Mouse (Mus musculus) Muller cell, postnatal 12 days (primary cell): Measurements from ENCODE around the gene Nfasc.

Experiments
- DNase-seq: peaks from one replicate; pipeline ENCODE4 v3.0.0-alpha.2; 2015; ENCODE audit errors: inconsistent ontology term

Nfasc gene

DNA sequence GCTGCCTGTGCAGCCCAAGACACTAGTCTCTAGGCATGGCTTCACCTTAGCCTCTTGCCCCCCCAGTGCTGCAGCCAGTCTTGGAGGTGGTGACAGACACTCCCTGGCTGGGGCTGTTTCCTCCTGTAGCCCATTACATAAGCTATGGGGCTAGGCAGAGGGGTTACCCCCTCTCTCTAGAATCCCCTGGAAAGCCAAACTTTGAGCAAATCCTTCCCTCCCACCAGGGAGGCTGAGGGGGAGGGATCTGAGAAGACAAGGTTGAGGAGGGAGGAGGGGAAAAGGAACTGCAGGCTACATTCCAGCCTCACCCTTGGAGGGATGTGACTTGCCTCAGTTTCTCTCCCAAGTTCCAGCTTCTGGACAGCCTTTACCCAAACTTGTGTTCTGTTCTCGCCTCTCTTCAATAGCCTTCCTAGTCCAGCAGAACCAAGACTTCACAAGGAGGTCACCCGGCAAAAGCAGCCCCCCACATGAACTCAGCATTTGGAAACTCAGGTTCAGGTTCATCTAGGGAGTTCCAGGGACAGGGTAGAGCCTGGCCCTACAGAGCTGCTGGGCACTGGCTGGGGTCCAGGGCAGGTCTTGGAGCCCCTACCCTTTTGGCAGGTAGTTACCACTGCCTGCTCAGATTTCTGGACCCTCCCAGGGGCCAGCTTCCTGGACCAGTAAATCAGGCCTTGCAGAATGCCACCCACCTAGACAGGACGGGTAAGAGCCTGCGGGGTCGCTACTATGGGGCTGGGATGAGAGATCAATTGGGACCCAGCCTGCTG lies 199.6 kb downstream of the Nfasc start:
- no peak for DNase-seq

DNA sequence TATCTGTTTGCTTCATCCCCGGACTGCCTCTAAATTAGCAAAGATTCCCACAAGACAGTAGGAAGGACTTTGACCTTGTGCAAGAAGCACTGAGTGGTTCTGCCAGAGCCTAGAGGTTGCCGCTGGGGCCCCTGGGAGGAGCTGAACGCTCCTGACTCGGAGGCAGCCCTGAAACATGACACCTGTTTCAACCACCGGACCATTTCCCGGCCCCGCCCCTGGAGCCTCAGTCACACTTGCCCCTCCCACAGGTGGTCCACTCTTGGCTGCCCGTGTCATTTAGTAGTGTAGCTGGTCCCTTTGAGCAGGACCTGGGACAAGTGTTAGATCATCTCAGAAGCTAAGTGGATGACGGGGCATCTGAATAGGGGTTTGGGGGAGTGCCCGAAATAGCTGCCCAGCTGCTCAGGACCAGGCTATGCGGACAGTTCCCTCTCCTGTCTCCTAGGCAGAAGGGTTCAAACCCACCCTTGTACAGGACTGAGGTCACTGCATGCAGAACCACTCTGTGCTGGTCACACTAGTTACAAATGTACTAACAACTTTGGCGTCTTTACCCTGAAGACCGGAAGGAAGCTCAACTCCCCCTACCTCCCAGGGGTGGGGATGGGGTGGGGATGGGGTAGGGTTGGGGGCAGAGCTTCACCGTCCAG lies 200.3 kb downstream of the Nfasc start:
- DNase-seq: no peak

DNA sequence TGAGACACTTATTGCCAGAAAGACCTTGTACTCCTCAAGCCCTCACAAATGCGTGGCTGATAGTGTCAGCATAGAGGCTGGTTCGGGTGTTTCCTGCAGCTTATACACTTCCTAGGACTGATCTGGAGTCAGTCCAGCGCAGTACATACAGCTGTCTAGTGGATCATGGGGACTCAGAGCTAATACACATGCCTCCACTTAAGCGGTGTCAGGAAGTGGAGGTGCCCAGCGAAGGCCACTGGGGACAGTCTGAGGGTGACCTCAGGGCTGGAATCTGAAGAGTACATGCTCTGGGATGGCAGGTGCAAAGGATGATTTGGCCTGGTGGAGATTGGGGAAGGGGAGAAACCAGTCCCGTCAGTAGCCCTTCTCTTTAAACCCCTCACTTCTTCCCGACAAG lies 200.9 kb downstream of the Nfasc start:
- no peak for DNase-seq

DNA sequence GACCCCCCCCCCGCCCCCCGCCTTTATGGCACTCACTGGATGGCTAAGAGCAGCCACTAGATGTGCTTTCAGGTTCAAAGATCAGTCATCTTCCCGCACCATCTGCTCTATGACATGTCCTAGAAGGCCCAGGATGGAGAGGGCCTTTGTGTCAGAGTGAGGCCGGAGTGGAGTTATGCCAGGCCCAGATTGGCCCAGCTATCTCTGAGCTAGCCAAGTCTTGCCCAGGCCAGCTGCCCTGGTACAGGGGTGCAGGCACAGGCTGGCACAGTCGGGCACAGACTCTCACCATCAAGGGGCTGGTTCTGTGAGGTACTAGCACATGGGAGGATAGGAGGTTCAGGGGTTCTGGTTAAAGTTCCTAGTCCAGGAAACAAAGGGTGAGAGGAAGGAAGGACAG lies 203.9 kb downstream of the Nfasc start:
- no peak for DNase-seq

DNA sequence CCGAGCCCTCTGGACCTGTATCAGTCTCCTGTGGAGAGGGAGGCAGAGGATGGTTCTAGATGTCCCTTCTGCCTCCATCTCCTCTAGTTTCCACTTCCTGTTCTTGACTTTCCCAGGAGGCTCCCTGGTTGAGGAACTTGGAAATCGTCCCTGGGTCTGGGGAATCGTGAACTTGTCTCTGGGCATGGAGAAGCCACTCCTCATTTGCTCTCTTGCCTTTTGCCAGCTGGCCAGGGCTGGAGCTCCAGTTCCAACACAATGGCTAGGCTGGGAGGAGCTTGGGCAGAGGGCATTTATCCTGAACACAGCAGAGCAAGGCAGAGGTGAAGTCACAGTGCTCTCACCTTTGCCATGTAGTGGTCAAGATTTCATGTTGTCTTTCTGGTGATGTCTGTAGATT lies 205.2 kb downstream of the Nfasc start:
- no peak for DNase-seq

DNA sequence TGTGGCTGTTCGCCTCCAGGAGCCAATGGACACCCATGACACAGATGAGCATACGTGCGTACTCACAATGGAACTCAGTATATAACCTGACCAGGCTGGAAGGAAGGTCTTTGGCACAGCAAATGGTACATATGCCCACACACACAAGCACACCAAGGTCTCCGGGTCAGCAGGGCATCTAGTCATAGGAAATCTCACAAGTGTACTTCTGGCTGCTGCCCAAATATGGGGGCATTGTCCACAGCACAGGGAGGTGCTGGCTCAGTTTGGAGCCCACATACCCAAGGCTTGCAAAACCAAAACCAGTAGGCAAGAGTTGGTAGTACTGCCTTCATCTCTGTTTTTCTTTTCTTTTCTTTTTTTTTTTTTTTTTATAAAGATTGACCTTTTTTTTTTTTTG lies 206.1 kb downstream of the Nfasc start:
- no peak for DNase-seq

DNA sequence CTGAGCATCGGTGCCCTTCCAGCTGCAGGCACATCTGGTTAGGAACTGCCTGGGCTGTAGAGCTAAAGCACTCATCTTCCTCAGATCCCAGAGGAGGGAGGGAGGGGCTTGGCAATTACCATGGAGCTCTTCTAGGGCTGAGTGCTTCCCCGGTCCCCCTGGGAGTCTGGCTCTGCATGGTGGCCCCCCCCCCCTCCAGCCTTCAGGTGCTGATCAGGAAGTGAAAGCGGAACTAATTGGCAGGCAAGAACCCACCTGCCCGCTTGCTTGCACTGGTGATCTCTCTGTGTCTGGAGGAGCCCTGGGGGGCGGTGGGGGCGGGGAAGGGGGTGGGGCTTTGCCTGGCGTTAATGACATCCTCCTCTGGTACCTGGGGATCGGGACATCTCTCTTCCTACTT lies 207.8 kb downstream of the Nfasc start:
- no peak for DNase-seq

DNA sequence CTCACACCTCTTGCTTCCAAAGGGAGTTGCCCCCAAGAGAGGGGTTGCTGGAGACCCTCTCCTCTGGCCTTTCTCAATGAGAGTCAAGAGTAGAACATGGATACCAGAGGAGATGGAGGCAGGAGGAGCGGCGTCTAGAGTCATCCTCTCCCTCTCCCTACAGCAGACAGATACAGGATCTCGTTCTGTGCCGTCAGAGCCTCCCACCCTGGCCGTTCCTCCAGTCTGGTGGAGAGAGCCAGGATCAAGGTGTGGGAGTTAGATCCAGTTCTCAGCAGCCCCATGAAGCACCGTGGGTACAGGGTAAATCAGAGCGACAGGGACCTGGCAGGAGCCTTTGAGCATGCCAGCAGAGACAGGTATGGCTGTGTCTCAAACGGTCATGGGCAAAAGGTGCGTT lies 209.1 kb downstream of the Nfasc start:
- no peak for DNase-seq

DNA sequence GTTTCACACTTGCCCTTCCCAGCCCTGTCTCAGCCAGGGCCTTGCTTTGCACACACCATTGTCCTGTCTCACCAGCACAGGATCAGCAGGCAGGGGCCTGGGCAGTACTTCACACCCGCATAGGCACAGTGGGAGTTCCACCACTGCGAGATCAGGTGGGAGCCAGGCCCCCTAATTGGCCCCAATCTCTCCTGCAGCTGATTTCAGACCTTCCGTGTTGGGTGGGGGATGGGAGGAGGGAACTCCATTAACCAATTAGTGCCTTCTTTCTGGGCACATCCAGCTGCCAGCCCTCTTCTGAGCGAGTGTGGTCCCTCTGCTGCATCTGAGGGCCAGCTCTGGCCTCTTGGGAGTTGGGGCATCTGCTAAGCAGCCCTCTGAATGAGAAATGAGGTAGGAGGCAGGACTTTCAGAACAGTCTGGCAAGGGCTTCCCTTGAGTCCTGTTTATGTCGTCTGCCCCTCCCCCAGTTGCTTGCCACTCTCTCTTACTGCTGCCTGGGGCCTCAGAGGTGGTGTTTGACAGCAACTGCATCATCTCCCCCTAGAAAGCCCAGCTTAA lies 210.9 kb downstream of the Nfasc start:
- DNase-seq: no peak

DNA sequence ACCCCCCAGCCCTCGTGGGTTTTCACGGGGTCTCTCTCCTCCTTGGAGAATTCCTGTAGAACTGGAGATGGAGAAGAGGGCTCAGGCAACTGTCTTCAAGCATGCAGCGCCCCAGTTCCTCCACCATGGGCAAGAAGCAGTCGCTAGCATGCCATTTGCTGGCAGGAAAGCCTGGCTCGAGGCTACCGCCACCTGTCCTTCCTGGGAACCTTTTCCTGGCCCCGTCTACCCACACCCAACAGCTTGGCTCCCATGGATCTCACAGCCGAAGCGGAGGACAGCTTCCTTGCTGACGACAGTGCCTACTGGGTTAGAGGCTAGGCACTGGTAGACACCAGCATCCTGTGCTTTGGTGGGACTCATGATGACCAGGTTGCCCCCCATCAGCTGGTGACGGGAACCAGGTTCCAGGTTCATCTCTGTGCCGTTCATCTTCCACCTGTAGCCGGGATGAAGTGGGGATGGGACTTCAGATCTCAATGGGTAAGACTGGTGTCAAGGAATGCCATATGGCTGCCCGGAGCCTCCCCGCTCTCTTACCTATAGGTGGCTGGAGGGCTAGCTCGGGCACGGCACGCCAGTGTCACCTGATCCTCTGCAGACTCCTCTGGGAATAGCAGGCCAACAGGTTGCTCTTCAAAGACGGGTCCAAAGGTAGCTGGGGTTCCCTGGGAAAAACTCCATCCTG lies 212.8 kb downstream of the Nfasc start:
- no peak for DNase-seq

DNA sequence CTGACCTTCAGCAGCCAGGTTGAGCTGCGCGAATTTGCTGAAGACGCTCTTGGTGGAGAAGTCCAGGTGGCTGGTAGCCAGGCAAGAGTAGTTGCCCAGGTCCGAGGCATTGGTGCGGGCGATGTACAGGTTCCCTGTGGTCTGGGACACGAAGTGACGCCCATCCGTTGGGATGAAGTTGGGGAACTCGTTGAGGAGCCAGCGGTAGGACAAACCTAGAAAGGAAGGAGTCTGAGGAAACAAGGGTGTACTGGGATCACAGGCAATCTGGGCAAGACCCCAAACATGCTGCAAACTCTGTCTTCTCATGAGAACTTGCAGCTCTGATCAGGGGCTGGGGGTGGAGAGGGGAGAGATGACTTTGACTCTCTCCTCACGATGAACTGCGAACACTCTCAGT lies 213.5 kb downstream of the Nfasc start:
- DNase-seq: no peak

DNA sequence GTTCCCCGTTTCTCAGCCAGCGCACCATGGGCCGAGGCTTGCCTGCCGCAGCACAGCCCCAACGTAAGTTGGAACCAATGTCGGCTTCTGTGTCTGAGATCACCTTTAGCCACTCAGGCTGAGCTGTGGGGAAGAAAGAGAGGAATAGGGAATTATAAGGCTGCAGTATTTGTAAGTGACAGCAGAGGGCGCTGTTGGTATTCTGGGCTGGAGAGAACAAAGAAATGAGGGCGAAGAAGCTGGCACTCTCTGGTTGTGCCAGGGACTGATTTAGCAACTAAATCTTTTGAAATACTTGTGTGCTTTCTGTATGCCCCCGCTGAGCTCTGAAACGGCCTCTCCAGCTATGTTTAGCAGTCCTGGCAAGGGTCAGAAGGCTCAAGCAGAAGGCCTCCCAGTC lies 215.8 kb downstream of the Nfasc start:
- peak; percentile 54 for DNase-seq

DNA sequence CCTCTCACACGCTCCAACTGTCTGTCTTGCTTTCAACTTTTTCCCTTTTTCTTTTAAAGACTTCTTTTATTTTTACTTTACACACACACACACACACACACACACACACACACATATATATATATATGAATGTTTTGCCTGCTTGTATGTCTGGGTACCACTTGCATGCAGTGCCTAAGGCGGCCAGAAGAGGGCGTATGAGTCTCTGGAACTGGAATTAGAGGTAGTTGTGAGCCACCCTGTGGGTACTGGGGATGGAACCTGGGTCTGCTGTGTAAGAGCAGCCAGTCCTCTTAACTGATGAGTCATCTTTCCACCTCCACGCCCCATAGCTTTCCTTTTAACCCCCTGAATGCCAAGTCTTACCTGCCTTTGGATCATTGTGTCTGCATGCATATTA lies 217.7 kb downstream of the Nfasc start:
- no peak for DNase-seq

DNA sequence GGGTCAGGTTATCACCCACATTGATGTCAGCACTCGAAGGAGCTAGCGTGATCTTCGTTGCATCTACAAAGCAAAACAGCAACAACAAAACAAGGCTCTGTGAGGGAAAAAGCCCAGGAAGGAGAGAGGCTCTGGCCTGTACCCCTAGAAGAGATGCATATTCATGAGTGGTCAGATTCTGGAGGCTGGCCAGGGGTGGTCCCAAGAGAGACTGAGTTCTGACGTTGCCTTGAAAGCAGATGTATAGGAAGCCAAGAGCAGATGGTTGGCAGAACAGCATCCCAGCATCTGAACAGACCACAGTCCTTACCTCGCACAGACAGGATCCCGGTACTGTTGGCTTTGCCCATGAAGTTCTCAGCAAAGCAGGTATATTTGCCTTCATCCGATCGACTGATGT lies 218.5 kb downstream of the Nfasc start:
- DNase-seq: no peak

DNA sequence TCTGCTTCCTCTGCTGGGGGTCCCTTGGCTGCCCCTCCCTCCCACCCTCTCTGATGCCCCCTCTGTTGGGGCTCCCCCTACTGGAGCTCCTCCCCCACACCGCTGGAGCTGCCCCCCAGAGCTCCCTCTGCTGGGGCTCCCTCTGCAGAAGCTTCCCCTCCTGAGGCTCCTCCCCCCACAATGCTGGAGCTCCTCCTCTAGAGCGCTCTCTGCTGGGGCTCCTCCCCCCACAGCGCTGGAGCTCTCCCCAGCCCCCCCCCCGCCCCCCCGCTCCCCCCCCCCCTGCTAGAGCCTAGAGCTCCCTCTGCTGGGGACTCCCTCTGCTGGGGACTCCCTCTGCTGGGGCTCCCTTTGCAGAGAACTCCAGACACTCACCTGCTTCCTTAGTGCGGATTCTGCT lies 220.8 kb downstream of the Nfasc start:
- peak; percentile 74 for DNase-seq

DNA sequence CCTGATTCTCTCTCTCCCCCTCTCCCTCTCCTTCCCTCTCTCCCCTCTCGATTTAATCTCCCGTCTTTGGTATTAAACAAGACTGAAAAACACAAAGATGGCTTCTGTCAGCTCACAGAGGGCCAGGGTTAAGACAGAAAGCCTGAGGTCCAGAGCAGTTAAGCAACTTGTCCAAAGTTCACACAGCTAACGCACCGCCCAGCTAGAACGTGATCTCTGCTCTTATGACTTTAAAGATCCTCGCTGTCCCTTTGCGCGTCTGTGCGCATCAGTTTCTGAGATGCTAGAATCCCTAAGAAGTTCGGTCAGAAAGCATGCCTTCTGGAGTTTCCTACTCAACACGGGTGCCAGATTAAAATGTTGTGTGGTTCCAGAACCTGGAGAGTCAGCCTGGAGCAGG lies 221.9 kb downstream of the Nfasc start:
- no peak for DNase-seq

DNA sequence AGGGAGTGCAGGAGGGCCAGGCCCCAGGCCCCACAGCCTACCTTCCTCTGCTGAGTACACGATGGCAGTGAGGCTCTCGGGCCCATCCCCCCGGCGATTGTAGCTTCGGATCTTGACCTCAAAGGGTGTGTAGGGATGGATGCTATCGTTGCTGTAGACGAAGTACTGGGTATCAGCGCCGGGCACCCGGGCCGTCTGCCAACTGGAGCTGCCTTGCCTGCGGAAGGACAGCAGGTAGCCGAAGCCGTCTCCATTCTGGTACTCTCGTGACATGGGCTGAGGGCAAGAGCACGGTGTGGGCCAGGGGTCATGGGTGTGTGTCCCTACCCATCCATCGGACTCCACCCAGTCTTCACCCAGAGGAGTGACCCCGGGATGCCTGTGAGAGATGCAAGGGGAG lies 223.0 kb downstream of the Nfasc start:
- no peak for DNase-seq

DNA sequence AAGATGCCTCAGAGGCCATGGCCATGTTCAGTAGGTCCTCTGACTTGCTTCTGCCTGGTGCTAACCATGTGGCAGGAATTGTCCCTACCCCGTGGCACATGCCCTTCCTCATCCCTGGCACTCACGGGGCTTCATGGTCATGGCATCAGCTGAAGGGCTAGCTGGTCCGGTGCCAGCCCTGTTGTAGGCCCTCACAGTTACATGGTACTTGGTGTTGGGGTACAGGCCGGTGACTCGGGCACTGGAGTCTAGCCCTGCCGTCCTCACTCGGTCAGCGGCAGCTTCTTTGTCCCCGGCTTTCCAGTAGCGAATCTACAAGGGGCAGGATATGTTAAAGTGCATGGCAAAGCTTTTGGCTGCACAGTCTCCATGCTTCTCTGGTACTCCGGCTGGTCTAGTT lies 224.8 kb downstream of the Nfasc start:
- DNase-seq: no peak

DNA sequence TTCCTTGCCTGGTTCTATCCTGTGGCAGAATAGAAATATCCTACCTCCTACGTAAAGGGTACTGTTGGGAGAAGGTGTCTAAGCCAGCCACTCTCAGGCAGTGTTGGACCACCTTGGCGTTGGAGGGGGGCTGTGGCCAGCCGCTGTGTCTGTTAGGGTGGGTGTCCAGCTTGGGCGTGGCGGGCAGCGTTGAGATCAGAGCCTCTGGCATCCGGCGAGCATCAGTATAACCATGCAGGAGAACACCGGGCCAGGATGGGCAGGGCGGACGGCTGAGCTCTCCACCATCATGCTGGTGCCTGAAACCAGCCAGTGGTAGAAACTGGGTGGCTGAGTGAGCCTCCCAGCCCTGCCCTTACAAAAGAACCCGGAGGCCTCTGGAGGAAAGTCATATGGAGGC lies 226.3 kb downstream of the Nfasc start:
- no peak for DNase-seq
